Mouse (Mus musculus): ENCODE measurements around the gene Spag7. TPM values are rescaled to one million over a fixed set of nuclear protein-coding genes. Genes with fewer than 3 reads are reported as not detected.

The Spag7 gene
- polyA plus RNA-seq, 1 experiment: 32.2 TPM

GRCm38 (mm10) chr11:70643051-70643450 is 26.2 kb downstream of the Spag7 start:
- TF ChIP-seq CTCF (IDR thresholded peaks at IDR 0.05; ENCODE audit: borderline replicate concordance, control insufficient read depth, extremely low read depth, insufficient read depth, low read length, poor library complexity): no peak
- no peak for TF ChIP-seq POLR2A (IDR thresholded peaks at IDR 0.05; ENCODE audit: control insufficient read depth, extremely low read depth, insufficient read depth, low read length, poor library complexity)
- no peak overlapping the region for H3K4me3 ChIP-seq (ENCODE audit: control insufficient read depth, insufficient read depth, low read length)

GRCm38 (mm10) chr11:70641241-70641640 is 28.0 kb downstream of the Spag7 start:
- Histone ChIP-seq H3K27me3 (ENCODE audit: control insufficient read depth, insufficient read depth, low read length) (no peaks in the 10 kb centered on the region), H3K36me3 (ENCODE audit: control insufficient read depth, insufficient read depth, low read length) (no peaks in the 10 kb centered on the region), H3K4me1 (replicated peaks; ENCODE audit: control insufficient read depth, insufficient read depth, low read length) (peaks cover 12% of the 10 kb centered on the region), H3K27ac (ENCODE audit: control insufficient read depth, insufficient read depth, low read length) (no peak overlapping the region), H3K4me3 (ENCODE audit: control insufficient read depth, insufficient read depth, low read length) (no peak overlapping the region)
- no peak for TF ChIP-seq POLR2A (IDR thresholded peaks at IDR 0.05; ENCODE audit: control insufficient read depth, extremely low read depth, insufficient read depth, low read length, poor library complexity)
- no peak for TF ChIP-seq CTCF (IDR thresholded peaks at IDR 0.05; ENCODE audit: borderline replicate concordance, control insufficient read depth, extremely low read depth, insufficient read depth, low read length, poor library complexity)
- 89% methylated on average over 7 of the region's 7 CpGs for WGBS
- no peak for DNase-seq

More at GRCm38 (mm10) chr11:70643051-70643450, 26.2 kb downstream of the Spag7 start:
- H3K4me1 ChIP-seq (replicated peaks; ENCODE audit: control insufficient read depth, insufficient read depth, low read length): peaks cover 15% of the 10 kb centered on the region
- H3K27ac ChIP-seq (ENCODE audit: control insufficient read depth, insufficient read depth, low read length): no peak overlapping the region
- H3K27me3 ChIP-seq (ENCODE audit: control insufficient read depth, insufficient read depth, low read length): no peaks in the 10 kb centered on the region
- WGBS: 99% methylated on average over 6 of the region's 6 CpGs
- H3K36me3 ChIP-seq (ENCODE audit: control insufficient read depth, insufficient read depth, low read length): no peaks in the 10 kb centered on the region
- no peak for DNase-seq

- Histone ChIP-seq H3K27ac (ENCODE audit: control insufficient read depth, insufficient read depth, low read length) (no peak overlapping the region), H3K4me3 (ENCODE audit: control insufficient read depth, insufficient read depth, low read length) (no peak overlapping the region), H3K4me1 (replicated peaks; ENCODE audit: control insufficient read depth, insufficient read depth, low read length) (no peaks in the 10 kb centered on the region), H3K27me3 (ENCODE audit: control insufficient read depth, insufficient read depth, low read length) (no peaks in the 10 kb centered on the region), H3K36me3 (ENCODE audit: control insufficient read depth, insufficient read depth, low read length) (no peaks in the 10 kb centered on the region)
- 95% methylated on average over 8 of the region's 8 CpGs for WGBS
- no peak for DNase-seq
- TF ChIP-seq POLR2A (IDR thresholded peaks at IDR 0.05; ENCODE audit: control insufficient read depth, extremely low read depth, insufficient read depth, low read length, poor library complexity): no peak
Measured at GRCm38 (mm10) chr11:70639976-70640375, 29.2 kb downstream of the Spag7 start.

- DNase-seq: no peak
- Histone ChIP-seq H3K27me3 (ENCODE audit: control insufficient read depth, insufficient read depth, low read length) (no peaks in the 10 kb centered on the region), H3K4me1 (replicated peaks; ENCODE audit: control insufficient read depth, insufficient read depth, low read length) (no peaks in the 10 kb centered on the region), H3K36me3 (ENCODE audit: control insufficient read depth, insufficient read depth, low read length) (no peaks in the 10 kb centered on the region), H3K4me3 (ENCODE audit: control insufficient read depth, insufficient read depth, low read length) (no peak within 1 kb of the TSS), H3K27ac (ENCODE audit: control insufficient read depth, insufficient read depth, low read length) (no peak within 1 kb of the TSS)
- no peak for TF ChIP-seq CTCF (IDR thresholded peaks at IDR 0.05; ENCODE audit: borderline replicate concordance, control insufficient read depth, extremely low read depth, insufficient read depth, low read length, poor library complexity)
- TF ChIP-seq POLR2A (IDR thresholded peaks at IDR 0.05; ENCODE audit: control insufficient read depth, extremely low read depth, insufficient read depth, low read length, poor library complexity): no peak
- 10% methylated on average over 5 of the region's 5 CpGs for WGBS
Measured at GRCm38 (mm10) chr11:70638714-70639278, 30.4 kb downstream of the Spag7 start, which contains the start of gene Gp1ba. Gp1ba (plus strand) TSS chr11:70639122.

- Histone ChIP-seq H3K27ac (ENCODE audit: control insufficient read depth, insufficient read depth, low read length) (no peak overlapping the region), H3K36me3 (ENCODE audit: control insufficient read depth, insufficient read depth, low read length) (no peaks in the 10 kb centered on the region), H3K4me3 (ENCODE audit: control insufficient read depth, insufficient read depth, low read length) (no peak overlapping the region), H3K4me1 (replicated peaks; ENCODE audit: control insufficient read depth, insufficient read depth, low read length) (no peaks in the 10 kb centered on the region), H3K27me3 (ENCODE audit: control insufficient read depth, insufficient read depth, low read length) (no peaks in the 10 kb centered on the region)
- DNase-seq: no peak
- WGBS: 90% methylated on average over 1 of the region's 1 CpGs
- TF ChIP-seq CTCF (IDR thresholded peaks at IDR 0.05; ENCODE audit: borderline replicate concordance, control insufficient read depth, extremely low read depth, insufficient read depth, low read length, poor library complexity): no peak
- TF ChIP-seq POLR2A (IDR thresholded peaks at IDR 0.05; ENCODE audit: control insufficient read depth, extremely low read depth, insufficient read depth, low read length, poor library complexity): no peak
Measured at GRCm38 (mm10) chr11:70638293-70638692, 30.9 kb downstream of the Spag7 start.

- no peak for DNase-seq
- Histone ChIP-seq H3K4me1 (replicated peaks; ENCODE audit: control insufficient read depth, insufficient read depth, low read length) (no peaks in the 10 kb centered on the region), H3K36me3 (ENCODE audit: control insufficient read depth, insufficient read depth, low read length) (no peaks in the 10 kb centered on the region), H3K27me3 (ENCODE audit: control insufficient read depth, insufficient read depth, low read length) (no peaks in the 10 kb centered on the region), H3K27ac (ENCODE audit: control insufficient read depth, insufficient read depth, low read length) (no peak overlapping the region), H3K4me3 (ENCODE audit: control insufficient read depth, insufficient read depth, low read length) (no peak overlapping the region)
- 100% methylated on average over 1 of the region's 1 CpGs for WGBS
- TF ChIP-seq POLR2A (IDR thresholded peaks at IDR 0.05; ENCODE audit: control insufficient read depth, extremely low read depth, insufficient read depth, low read length, poor library complexity) (no peak), CTCF (IDR thresholded peaks at IDR 0.05; ENCODE audit: borderline replicate concordance, control insufficient read depth, extremely low read depth, insufficient read depth, low read length, poor library complexity) (no peak)
Measured at GRCm38 (mm10) chr11:70637764-70638163, 31.5 kb downstream of the Spag7 start.

GRCm38 (mm10) chr11:70635601-70636000 is 33.6 kb downstream of the Spag7 start:
- WGBS: 91% methylated on average over 4 of the region's 4 CpGs
- H3K4me1 ChIP-seq (replicated peaks; ENCODE audit: control insufficient read depth, insufficient read depth, low read length): no peaks in the 10 kb centered on the region
- no peak for TF ChIP-seq POLR2A (IDR thresholded peaks at IDR 0.05; ENCODE audit: control insufficient read depth, extremely low read depth, insufficient read depth, low read length, poor library complexity)
- no peak for TF ChIP-seq CTCF (IDR thresholded peaks at IDR 0.05; ENCODE audit: borderline replicate concordance, control insufficient read depth, extremely low read depth, insufficient read depth, low read length, poor library complexity)
- H3K4me3 ChIP-seq (ENCODE audit: control insufficient read depth, insufficient read depth, low read length): no peak overlapping the region
- H3K27ac ChIP-seq (ENCODE audit: control insufficient read depth, insufficient read depth, low read length): no peak overlapping the region
- H3K27me3 ChIP-seq (ENCODE audit: control insufficient read depth, insufficient read depth, low read length): no peaks in the 10 kb centered on the region
- no peak for DNase-seq
- no peaks in the 10 kb centered on the region for H3K36me3 ChIP-seq (ENCODE audit: control insufficient read depth, insufficient read depth, low read length)

Measured in thymus, adult 2 months (tissue).